Mouse (Mus musculus) forelimb bud, embryonic 11.5 days (tissue): ENCODE results near the gene BC030499.
A peak's percentile ranks its signal among the peaks of the same experiment; 100 is the strongest.

ENCODE experiments used
- DNase-seq: peaks from one replicate; pipeline ENCODE4 v3.0.0-alpha.2; 2012; ENCODE audit warnings: low read depth, low spot score

The BC030499 gene

GRCm38 (mm10) chr11:78305272-78305671 is 14.6 kb downstream of the BC030499 start:
- DNase-seq, result no peak

DNA sequence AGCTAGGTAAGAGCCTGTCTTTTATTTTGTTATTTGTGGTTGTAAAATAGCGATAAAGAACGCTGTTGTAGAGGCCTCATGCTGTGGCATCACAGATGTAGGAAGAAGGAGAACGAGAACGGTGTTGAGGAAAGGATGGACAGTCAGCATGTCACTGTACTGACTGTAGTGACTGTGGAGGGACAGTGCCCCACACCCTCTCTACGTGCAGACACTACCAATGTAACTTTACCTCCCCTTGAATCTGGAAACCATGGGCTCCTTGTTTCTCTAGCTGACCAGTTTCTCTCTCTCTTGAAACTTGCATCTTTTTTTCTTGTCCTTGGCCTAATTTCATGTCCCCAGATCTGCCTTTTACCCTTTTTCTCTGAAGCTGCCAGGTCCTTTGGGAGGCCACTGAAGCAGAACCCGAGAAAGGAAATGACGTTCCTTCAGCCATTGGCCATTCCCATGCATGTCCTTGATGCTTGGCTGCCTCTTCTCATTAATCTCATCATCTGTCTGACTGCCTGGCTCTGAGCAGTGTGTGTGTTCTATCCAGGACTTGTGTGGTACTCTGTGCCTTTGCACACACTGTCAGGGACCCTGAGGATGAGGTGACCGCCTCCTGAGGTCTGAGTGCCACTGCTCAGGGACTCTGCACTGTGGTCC is 20.3 kb downstream of the BC030499 start:
- DNase-seq, result no peak

DNA sequence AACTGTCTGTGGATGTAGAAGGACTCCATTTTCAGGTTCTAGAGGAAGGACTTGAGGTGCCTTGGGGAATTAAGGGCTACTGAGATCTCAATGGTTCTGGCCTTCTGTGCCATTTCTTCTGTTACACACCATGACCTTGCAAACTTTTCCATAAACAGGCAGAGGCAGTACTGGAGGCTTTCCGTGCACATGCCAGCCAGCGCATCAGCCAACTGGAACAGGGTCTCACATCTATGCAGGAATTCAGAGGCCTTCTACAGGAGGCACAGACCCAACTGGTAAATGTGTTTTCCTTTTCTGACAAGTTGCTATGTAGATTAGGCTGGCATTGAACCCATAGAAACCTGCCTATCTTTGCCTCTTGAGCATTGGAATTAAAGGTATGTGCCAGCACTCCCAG is 23.0 kb downstream of the BC030499 start:
- no peak for DNase-seq

DNA sequence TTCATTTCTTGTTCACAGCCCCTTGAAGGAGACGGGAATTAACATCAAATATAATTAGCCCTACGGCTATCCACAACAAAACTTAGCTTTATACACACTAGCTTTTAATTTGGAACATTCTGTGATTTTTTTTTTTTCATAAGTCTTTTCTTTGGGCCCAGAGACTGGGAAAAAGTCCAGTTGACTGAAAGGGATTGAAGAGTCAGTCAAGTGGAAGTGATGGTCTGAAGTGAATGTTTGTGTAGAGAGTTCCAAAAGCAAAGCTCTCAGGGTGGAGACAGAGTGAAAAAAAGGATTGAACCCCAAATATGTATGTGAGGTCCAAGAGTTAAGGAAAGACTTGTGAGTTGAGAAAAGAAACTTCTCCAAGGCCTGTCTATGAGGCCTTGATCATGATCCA is 27.8 kb downstream of the BC030499 start:
- DNase-seq, result no peak

- no peak for DNase-seq
These were observed 31.6 kb downstream of the BC030499 start for GRCm38 (mm10) chr11:78322076-78322831.

DNA sequence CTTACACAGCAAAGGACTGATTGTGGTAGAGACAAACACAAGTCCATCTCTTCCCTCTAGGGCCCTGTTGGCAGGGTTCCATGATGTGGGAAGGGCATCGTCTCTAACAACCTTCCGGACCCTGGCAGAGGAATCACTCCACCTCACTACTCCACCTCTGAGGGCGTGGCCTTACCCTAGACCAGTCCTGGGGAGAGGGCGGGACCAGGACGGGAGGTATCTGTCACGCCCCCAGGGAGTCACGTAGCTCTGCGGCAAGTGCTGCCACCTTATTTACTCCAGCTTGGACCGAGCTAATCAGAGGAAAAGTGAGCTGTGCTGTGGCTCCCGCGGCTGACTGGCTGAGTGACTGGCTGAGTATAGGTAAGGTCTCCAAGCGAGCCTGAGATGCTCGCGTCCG is 32.2 kb downstream of the BC030499 start, which contains the start of gene Aldoc:
Gene Aldoc, plus strand, starts transcription at position 109 of the 400 bp plus-strand sequence.
- DNase-seq, result peak; percentile 73

DNA sequence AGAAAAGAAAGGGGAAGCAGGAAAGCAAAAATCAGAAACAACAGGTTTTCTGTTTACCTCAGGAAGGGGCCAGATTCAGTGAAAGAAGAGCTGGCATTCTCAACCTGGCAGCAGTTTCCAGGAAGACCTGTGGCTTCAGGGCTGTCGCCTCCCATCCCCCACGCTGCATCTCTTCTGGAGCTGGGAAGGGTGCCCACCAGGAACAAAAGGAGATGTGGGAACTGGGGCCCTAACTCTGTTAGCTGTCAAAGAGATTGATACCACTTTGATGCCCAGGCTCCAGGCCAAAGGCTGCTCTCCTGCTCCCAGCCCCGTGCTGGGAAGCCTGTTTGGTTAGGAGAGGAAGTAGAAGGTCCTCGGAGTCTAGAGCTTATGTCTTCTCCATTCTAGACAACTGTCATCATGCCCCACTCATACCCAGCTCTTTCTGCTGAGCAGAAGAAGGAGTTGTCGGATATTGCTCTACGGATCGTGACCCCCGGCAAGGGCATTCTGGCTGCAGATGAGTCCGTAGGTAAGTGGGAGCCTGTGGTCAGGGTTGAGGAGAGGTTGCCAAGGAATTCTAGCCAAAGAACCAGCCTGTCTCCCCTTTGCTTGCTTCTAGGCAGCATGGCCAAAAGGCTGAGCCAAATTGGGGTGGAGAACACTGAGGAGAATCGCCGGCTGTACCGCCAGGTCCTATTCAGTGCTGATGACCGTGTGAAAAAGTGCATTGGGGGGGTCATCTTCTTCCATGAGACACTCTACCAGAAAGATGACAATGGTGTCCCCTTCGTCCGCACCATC is 33.6 kb downstream of the BC030499 start:
- no peak for DNase-seq

GRCm38 (mm10) chr11:78324965-78325364 is 34.3 kb downstream of the BC030499 start:
- no peak for DNase-seq

DNA sequence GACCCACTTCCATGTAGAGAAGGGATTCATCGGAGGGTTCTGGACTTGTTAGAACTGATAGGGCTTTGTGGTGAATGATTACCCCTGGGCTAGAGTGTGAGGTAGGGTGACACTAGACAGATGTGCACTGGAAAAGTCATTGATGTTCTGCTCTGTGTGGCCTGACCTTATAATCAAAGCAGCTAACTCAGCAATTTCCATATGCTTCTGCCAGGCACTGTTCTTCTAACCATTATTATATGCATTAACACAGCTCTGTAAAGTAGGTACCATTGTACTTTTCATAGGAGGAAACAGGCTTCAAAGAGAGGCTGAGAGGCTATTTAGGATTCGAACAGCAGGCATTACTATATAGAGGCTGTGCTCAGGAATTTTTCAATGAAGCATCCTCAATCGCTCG is 36.6 kb downstream of the BC030499 start:
- no peak for DNase-seq

DNA sequence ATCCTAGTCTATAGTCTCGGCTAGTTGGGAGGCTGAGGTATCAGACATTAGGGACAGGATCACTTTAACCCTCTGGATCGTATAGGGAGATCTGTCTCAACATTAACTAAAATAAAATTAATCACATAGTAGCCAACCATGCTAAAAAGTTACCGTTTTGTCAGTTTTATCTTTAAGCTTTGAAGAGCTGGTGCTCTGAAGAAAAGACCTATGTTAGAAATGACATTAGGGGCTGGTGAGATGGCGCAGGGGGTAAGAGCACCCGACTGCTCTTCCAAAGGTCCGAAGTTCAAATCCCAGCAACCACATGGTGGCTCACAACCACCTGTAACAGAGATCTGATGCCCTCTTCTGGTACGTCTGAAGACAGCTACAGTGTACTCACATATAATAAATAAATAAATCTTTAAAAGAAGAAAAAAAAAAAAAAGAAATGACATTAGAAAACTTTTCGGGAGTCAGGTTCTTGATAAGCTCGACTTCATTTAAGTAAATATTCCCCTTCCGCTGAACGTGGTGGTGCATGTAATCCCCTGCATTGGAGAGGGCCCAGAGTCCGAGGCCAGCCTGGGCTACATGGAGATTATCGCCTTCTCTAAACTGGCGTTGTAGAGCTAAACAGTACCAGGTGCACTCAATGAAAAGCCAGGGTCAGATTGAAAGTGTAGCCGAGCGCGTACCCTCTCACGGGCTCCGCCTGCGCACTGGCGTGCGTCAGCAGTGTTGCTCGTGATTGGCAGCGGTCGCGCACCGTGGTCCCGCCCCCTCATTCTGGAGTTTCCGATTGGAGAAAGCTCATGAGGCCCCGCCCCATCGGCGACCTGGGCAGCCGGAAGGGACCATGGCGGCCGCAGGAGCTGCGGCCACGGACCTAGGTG is 37.2 kb downstream of the BC030499 start, which contains the start of gene Pigs:
Gene Pigs, plus strand, starts transcription at position 782 of the 878 bp plus-strand sequence.
- peak; percentile 96 for DNase-seq

DNA sequence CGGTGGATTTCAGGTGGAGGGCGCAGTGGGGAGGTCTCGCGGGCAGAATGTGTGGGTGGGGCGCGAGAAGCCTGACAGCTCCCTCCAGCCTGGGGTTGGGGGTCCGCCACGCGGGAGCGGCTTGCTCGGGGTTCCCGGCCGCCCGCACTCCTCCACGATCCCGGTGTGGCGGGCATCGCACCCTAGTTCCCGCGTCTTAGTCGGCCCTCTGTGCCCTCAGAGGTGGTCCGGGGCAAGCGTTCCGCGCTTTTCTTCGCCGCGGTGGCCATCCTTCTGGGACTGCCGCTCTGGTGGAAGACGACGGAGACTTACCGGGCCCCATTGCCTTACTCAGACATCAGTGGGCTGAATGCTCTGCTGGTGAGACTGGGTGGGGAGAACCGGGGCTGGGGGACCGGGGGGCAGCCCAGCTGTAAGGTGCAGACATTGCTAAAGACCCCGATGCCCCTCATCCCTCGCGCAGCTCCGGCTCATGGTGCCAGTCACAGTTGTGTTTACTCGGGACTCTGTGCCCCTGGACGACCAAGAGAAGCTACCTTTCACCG is 37.9 kb downstream of the BC030499 start:
- no peak for DNase-seq

- DNase-seq, result no peak
These were observed 42.0 kb downstream of the BC030499 start for GRCm38 (mm10) chr11:78332676-78333075.

- no peak for DNase-seq
These were observed 43.4 kb downstream of the BC030499 start for GRCm38 (mm10) chr11:78333992-78334391.

- DNase-seq, result no peak
These were observed 46.4 kb downstream of the BC030499 start for GRCm38 (mm10) chr11:78337040-78337439.

DNA sequence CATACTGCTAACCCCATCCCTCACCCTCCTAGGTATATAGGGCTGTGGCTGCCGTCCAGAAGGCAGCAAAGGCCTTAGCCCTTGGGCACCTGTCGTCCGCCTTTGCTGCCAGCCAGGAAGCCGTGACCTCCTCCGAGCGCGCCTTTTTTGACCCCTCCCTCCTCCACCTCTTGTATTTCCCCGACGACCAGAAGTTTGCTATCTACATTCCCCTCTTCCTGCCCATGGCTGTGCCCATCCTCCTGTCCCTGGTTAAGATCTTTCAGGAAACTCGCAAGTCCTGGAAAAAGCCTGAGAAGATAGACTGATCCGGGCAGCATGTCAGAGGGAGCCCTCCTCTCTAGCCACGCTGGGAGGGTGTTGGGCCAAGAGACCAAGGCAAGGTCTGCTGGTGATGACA is 51.1 kb downstream of the BC030499 start:
- DNase-seq, result no peak

GRCm38 (mm10) chr11:78343381-78344327 is 53.0 kb downstream of the BC030499 start, which contains the start of gene Unc119:
TSS of gene Unc119 (plus strand) at chr11:78343482.
- DNase-seq, result peak; percentile 69

GRCm38 (mm10) chr11:78344328-78344889 is 53.8 kb downstream of the BC030499 start:
- DNase-seq, result no peak

DNA sequence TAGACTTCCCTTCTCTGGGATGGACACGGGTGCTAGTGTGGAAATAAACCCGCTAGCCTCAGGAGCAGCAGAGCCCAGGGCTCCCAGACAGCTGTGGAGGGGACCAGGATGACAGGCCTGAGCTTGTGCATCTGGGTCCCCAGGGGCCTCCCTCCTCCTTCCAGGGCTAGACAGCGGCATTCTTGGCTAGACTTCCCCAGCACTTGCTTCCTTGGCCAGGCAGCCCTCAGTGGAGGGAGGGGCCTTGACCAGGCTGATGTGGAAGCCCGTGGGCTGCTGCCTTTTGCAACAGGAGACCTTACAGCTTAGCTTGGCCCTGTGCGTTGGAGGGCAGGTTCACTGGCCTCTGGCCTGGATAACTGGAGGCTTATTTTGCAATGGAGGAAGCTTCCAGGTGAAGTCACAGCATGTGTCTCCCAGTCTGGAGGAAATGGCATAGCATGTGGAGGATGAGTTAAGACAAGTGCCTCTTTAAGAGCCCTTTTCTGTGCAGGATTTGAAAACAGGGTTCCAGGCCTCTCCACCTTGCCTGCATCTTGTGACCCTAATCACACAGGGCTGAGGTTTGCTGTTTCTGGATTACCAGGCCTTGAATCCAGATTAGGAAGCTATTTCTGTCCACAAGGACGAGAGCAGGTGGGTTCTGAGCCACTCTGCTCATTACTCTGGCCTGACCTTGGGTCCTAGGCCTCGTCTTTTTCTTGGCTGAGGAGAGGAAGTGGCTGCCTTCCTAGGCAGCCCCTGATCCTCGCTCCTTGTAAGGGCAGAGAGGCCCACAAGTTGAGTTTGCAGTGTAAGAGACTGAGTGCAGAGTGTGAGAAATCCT is 54.5 kb downstream of the BC030499 start:
- DNase-seq, result no peak

- DNase-seq, result no peak
These were observed 55.2 kb downstream of the BC030499 start for GRCm38 (mm10) chr11:78345801-78346200.
